Mouse (Mus musculus) intestine, embryonic 14.5 days (tissue): ENCODE data around the gene Sgcg. TPM values are rescaled to one million over a fixed set of nuclear protein-coding genes. Genes with fewer than 3 reads are reported as not detected.

Source experiments
- ATAC-seq: fragments of 200-750 bp; cut with Nextera tagmentation; replicated peaks from 2 replicates; pipeline ENCODE4 v1.8.0; 2017; ENCODE audit warnings: low read depth, moderate number of reproducible peaks, moderate TSS enrichment, moderate library complexity; ENCODE audit not compliant: low FRiP score, low TSS enrichment
- DNase-seq: peaks from one replicate; pipeline ENCODE4 v3.0.0-alpha.2; 2018; ENCODE audit warnings: low spot score
- H3K27ac ChIP-seq: fragments of 300-500 bp; sonication (generic); 2 replicates; pipeline ENCODE4 v1.5.1; 2014; ENCODE audit warnings: low read depth, mild to moderate bottlenecking, control low read depth
- H3K27me3 ChIP-seq: fragments of 300-500 bp; sonication (generic); replicated peaks from 2 replicates; pipeline ENCODE4 v1.6.1; 2014; ENCODE audit warnings: low read length, control low read depth; ENCODE audit not compliant: control insufficient read depth, insufficient read depth
- H3K36me3 ChIP-seq: fragments of 300-500 bp; sonication (generic); 2 replicates; pipeline ENCODE4 v1.6.1; 2014; ENCODE audit warnings: low read length, control low read depth; ENCODE audit not compliant: control insufficient read depth, insufficient read depth
- H3K4me1 ChIP-seq: fragments of 300-500 bp; sonication (generic); replicated peaks from 2 replicates; pipeline ENCODE4 v1.6.1; 2014; ENCODE audit warnings: low read length, control low read depth, mixed read lengths; ENCODE audit not compliant: control insufficient read depth, insufficient read depth
- H3K4me2 ChIP-seq: fragments of 300-500 bp; sonication (generic); 2 replicates; pipeline ENCODE4 v1.6.1; 2014; ENCODE audit warnings: low read length
- H3K4me3 ChIP-seq: fragments of 300-500 bp; sonication (generic); 2 replicates; pipeline ENCODE4 v1.5.1; 2014; ENCODE audit warnings: low read depth, low read length, control low read depth, mixed read lengths
- H3K9ac ChIP-seq: fragments of 300-500 bp; sonication (generic); 2 replicates; pipeline ENCODE4 v1.6.1; 2014; ENCODE audit warnings: mild to moderate bottlenecking, low read length
- H3K9me3 ChIP-seq: fragments of 300-500 bp; sonication (generic); 2 replicates; pipeline ENCODE4 v1.6.1; 2016; ENCODE audit warnings: low read length, control low read depth; ENCODE audit not compliant: control insufficient read depth
- WGBS: fragments of 180-500 bp; shearing (Covaris S2); extraction: QIAGEN DNeasy Blood & Tissue Kit; methylation state at CpG from one replicate; pipeline ENCODE4 v1.1.7; 2014; 5-methylcytosine and 5-hydroxymethylcytosine counted together
- polyA plus RNA-seq: library from polyadenylated mRNA; unstranded; fragments of >200 nt; fragmentation: Nextera tagmentation; extraction: Ambion mirVana; gene quantifications from 2 replicates; pipeline ENCODE4 v1.2.1, GENCODE M21; 2014

Gene Sgcg
- polyA plus RNA-seq, 1 experiment from 2014 or later: 0.14 TPM

GRCm38 (mm10) chr14:61288606-61289286 lies 30.5 kb upstream of the Sgcg start:
- DNase-seq: no peak
- no peak overlapping the region for H3K4me2 ChIP-seq

GRCm38 (mm10) chr14:61278676-61279300 lies 20.5 kb upstream of the Sgcg start:
- DNase-seq (no peak), ATAC-seq (no peak)
- Histone ChIP-seq H3K4me3 (no peak overlapping the region), H3K4me2 (no peak overlapping the region), H3K4me1 (peaks cover 6% of the 10 kb centered on the region; the same call in 1 of the 2 replicates), H3K9ac (no peak overlapping the region), H3K9me3 (no peaks in the 10 kb centered on the region), H3K27me3 (peaks cover 24% of the 10 kb centered on the region), H3K36me3 (no peaks in the 10 kb centered on the region), H3K27ac (no peak overlapping the region)
- WGBS: 75% methylated on average over 7 of the region's 7 CpGs

More at GRCm38 (mm10) chr14:61288606-61289286, 30.5 kb upstream of the Sgcg start:
- ATAC-seq: no peak
- 0 out of 2 replicates have a peak, but pooled peaks cover 3% of the 10 kb centered on the region for H3K9me3 ChIP-seq
- H3K27me3 ChIP-seq: no peaks in the 10 kb centered on the region
- H3K4me1 ChIP-seq: no peaks in the 10 kb centered on the region
- no peak overlapping the region for H3K27ac ChIP-seq
- no peaks in the 10 kb centered on the region for H3K36me3 ChIP-seq
- 70% methylated on average over 19 of the region's 19 CpGs for WGBS
- no peak overlapping the region for H3K4me3 ChIP-seq
- H3K9ac ChIP-seq: no peak overlapping the region

- no peak overlapping the region for H3K9ac ChIP-seq
- no peak overlapping the region for H3K4me2 ChIP-seq
- ATAC-seq: no peak
- H3K9me3 ChIP-seq: no peaks in the 10 kb centered on the region
- H3K4me1 ChIP-seq: peaks cover 6% of the 10 kb centered on the region; the same call in 1 of the 2 replicates
- no peak overlapping the region for H3K4me3 ChIP-seq
- no peaks in the 10 kb centered on the region for H3K36me3 ChIP-seq
- WGBS: 39% methylated on average over 1 of the region's 1 CpGs
- H3K27ac ChIP-seq: no peak overlapping the region
- H3K27me3 ChIP-seq: peaks cover 24% of the 10 kb centered on the region
- DNase-seq: peak; percentile 69
Observed at GRCm38 (mm10) chr14:61277285-61277684, 19.0 kb upstream of the Sgcg start.

- Histone ChIP-seq H3K9ac (no peak overlapping the region), H3K27me3 (peaks cover 26% of the 10 kb centered on the region), H3K4me2 (peak overlapping the region; percentile 36), H3K27ac (no peak overlapping the region), H3K4me3 (peak overlapping the region; percentile 25), H3K9me3 (no peaks in the 10 kb centered on the region), H3K36me3 (no peaks in the 10 kb centered on the region), H3K4me1 (peaks cover 6% of the 10 kb centered on the region; the same call in 1 of the 2 replicates)
- 8% methylated on average over 38 of the region's 38 CpGs for WGBS
- ATAC-seq (peak; percentile 53; the same call in 1 of the 2 replicates), DNase-seq (peak; percentile 59)
Observed at GRCm38 (mm10) chr14:61274414-61275198, 16.3 kb upstream of the Sgcg start.

- Histone ChIP-seq H3K27me3 (0 out of 2 replicates have a peak, but pooled peaks cover 3% of the 10 kb centered on the region), H3K4me3 (no peak overlapping the region), H3K36me3 (no peaks in the 10 kb centered on the region), H3K9me3 (0 out of 2 replicates have a peak, but pooled peaks cover 4% of the 10 kb centered on the region), H3K4me2 (no peak overlapping the region), H3K9ac (no peak overlapping the region), H3K4me1 (no peaks in the 10 kb centered on the region), H3K27ac (no peak overlapping the region)
- no peak for DNase-seq
- 63% methylated on average over 5 of the region's 5 CpGs for WGBS
- ATAC-seq: no peak
Observed at GRCm38 (mm10) chr14:61267908-61268475, 9.7 kb upstream of the Sgcg start.

GRCm38 (mm10) chr14:61259084-61259483 lies 794 bp upstream of the Sgcg start:
- H3K4me3 ChIP-seq: no peak overlapping the region
- H3K36me3 ChIP-seq: no peaks in the 10 kb centered on the region
- H3K9ac ChIP-seq: no peak overlapping the region
- ATAC-seq: no peak
- no peak for DNase-seq
- no peaks in the 10 kb centered on the region for H3K9me3 ChIP-seq
- H3K4me2 ChIP-seq: no peak overlapping the region
- no peaks in the 10 kb centered on the region for H3K27me3 ChIP-seq
- peaks cover 2% of the 10 kb centered on the region; the same call in 1 of the 2 replicates for H3K4me1 ChIP-seq
- 20% methylated on average over 3 of the region's 3 CpGs for WGBS
- H3K27ac ChIP-seq: no peak overlapping the region

- H3K9ac ChIP-seq: no peak overlapping the region
- H3K4me3 ChIP-seq: no peak overlapping the region
- H3K9me3 ChIP-seq: peaks cover 3% of the 10 kb centered on the region; the same call in 1 of the 2 replicates
- DNase-seq (no peak), ATAC-seq (no peak)
- WGBS: 83% methylated on average over 15 of the region's 15 CpGs
- H3K4me2 ChIP-seq: no peak overlapping the region
- no peaks in the 10 kb centered on the region for H3K4me1 ChIP-seq
- H3K36me3 ChIP-seq: no peaks in the 10 kb centered on the region
- H3K27me3 ChIP-seq: no peaks in the 10 kb centered on the region
- no peak overlapping the region for H3K27ac ChIP-seq
Observed at GRCm38 (mm10) chr14:61252596-61253388, 5.5 kb downstream of the Sgcg start.

- Histone ChIP-seq H3K36me3 (no peaks in the 10 kb centered on the region), H3K9me3 (peaks cover 3% of the 10 kb centered on the region; the same call in 1 of the 2 replicates), H3K4me3 (no peak overlapping the region), H3K9ac (no peak overlapping the region), H3K4me2 (no peak overlapping the region), H3K4me1 (no peaks in the 10 kb centered on the region), H3K27ac (no peak overlapping the region), H3K27me3 (no peaks in the 10 kb centered on the region)
- 83% methylated on average over 3 of the region's 3 CpGs for WGBS
- no peak for ATAC-seq
- no peak for DNase-seq
Observed at GRCm38 (mm10) chr14:61246444-61246843, 11.8 kb downstream of the Sgcg start.
